Mouse (Mus musculus) hindbrain, embryonic 10.5 days (tissue): Measurements from ENCODE around the gene Ksr1. TPM values are rescaled to one million over a fixed set of nuclear protein-coding genes. Genes with fewer than 3 reads are reported as not detected.

Experiments
- DNase-seq: peaks from one replicate; pipeline ENCODE4 v3.0.0-alpha.2; 2017; ENCODE audit warnings: low spot score
- H3K27ac ChIP-seq: fragments of 300-500 bp; sonication (generic); 2 replicates; pipeline ENCODE4 v1.5.1; 2016; ENCODE audit warnings: mild to moderate bottlenecking, moderate library complexity
- H3K27me3 ChIP-seq: fragments of 300-500 bp; sonication (generic); 2 replicates; pipeline ENCODE4 v1.6.1; 2016; ENCODE audit warnings: mild to moderate bottlenecking; ENCODE audit not compliant: poor library complexity, insufficient read depth, severe bottlenecking
- H3K36me3 ChIP-seq: fragments of 300-500 bp; sonication (generic); 2 replicates; pipeline ENCODE4 v1.6.1; 2016; ENCODE audit warnings: mild to moderate bottlenecking, moderate library complexity
- H3K4me1 ChIP-seq: fragments of 300-500 bp; sonication (generic); replicated peaks from 2 replicates; pipeline ENCODE4 v1.6.1; 2016; ENCODE audit warnings: mild to moderate bottlenecking
- H3K4me3 ChIP-seq: fragments of 300-500 bp; sonication (generic); 2 replicates; pipeline ENCODE4 v1.5.1; 2016; ENCODE audit warnings: mild to moderate bottlenecking, moderate library complexity
- H3K9me3 ChIP-seq: fragments of 300-500 bp; sonication (generic); 2 replicates; pipeline ENCODE4 v1.6.1; 2016; ENCODE audit warnings: mild to moderate bottlenecking, moderate library complexity
- WGBS: fragments of 180-500 bp; shearing (Covaris S2); methylation state at CpG from one replicate; pipeline ENCODE4 v1.1.7; 2016; 5-methylcytosine and 5-hydroxymethylcytosine counted together
- polyA plus RNA-seq: library from polyadenylated mRNA; unstranded; fragments of >200 nt; fragmentation: Nextera tagmentation; extraction: Ambion mirVana; gene quantifications from 2 replicates; pipeline ENCODE4 v1.2.1, GENCODE M21; 2016

Gene Ksr1
- polyA plus RNA-seq, 1 experiment from 2014 or later, result 5.2 TPM

GRCm38 (mm10) chr11:79054161-79055152, 91.8 kb downstream of the Ksr1 start:
- Histone ChIP-seq H3K27me3 (no peaks in the 10 kb centered on the region), H3K9me3 (peaks cover 3% of the 10 kb centered on the region; the same call in 1 of the 2 replicates), H3K4me3 (no peak overlapping the region), H3K4me1 (peaks cover 57% of the 10 kb centered on the region), H3K27ac (peak overlapping the region; percentile 82), H3K36me3 (peaks cover under 1% of the 10 kb centered on the region)
- 85% methylated on average over 9 of the region's 9 CpGs for WGBS
- DNase-seq, result no peak

DNA sequence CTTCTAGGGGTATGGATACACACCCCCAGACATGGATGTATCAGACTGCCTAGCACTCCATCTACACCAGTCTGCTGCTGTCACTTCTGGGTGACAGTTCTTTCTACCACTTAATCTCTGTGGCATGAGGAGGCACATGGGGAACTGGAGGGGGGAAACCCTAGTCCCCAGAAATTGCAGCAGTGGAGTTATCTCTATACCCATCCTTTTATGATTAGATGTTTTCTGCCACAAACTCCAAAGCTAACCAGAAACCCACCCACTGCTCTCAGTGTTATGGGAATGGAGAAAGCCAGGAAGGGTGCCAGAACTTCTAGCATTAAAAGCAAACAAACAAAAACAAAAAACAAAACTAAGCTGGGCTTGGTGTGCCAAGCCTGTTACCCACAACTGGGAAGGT, 92.8 kb downstream of the Ksr1 start:
- no peak overlapping the region for H3K4me3 ChIP-seq
- peak overlapping the region; percentile 57; the same call in 1 of the 2 replicates for H3K27ac ChIP-seq
- peaks cover 8% of the 10 kb centered on the region; the same call in 1 of the 2 replicates for H3K9me3 ChIP-seq
- H3K36me3 ChIP-seq, result peaks cover 6% of the 10 kb centered on the region
- DNase-seq, result no peak
- H3K4me1 ChIP-seq, result peaks cover 55% of the 10 kb centered on the region
- no peaks in the 10 kb centered on the region for H3K27me3 ChIP-seq

- Histone ChIP-seq H3K4me1 (peaks cover 53% of the 10 kb centered on the region), H3K9me3 (peaks cover 8% of the 10 kb centered on the region; the same call in 1 of the 2 replicates), H3K36me3 (peaks cover 6% of the 10 kb centered on the region), H3K4me3 (no peak overlapping the region), H3K27me3 (no peaks in the 10 kb centered on the region), H3K27ac (peak overlapping the region; percentile 59)
- DNase-seq, result no peak
- 77% methylated on average over 6 of the region's 6 CpGs for WGBS
These were observed 93.4 kb downstream of the Ksr1 start for GRCm38 (mm10) chr11:79052769-79053168.

GRCm38 (mm10) chr11:79051522-79051921, 94.7 kb downstream of the Ksr1 start:
- H3K27ac ChIP-seq, result peak overlapping the region; percentile 29; the same call in 1 of the 2 replicates
- H3K4me1 ChIP-seq, result peaks cover 52% of the 10 kb centered on the region
- DNase-seq, result no peak
- peaks cover 6% of the 10 kb centered on the region for H3K36me3 ChIP-seq
- H3K27me3 ChIP-seq, result no peaks in the 10 kb centered on the region
- H3K9me3 ChIP-seq, result peaks cover 8% of the 10 kb centered on the region; the same call in 1 of the 2 replicates
- 94% methylated on average over 9 of the region's 9 CpGs for WGBS
- H3K4me3 ChIP-seq, result no peak overlapping the region

DNA sequence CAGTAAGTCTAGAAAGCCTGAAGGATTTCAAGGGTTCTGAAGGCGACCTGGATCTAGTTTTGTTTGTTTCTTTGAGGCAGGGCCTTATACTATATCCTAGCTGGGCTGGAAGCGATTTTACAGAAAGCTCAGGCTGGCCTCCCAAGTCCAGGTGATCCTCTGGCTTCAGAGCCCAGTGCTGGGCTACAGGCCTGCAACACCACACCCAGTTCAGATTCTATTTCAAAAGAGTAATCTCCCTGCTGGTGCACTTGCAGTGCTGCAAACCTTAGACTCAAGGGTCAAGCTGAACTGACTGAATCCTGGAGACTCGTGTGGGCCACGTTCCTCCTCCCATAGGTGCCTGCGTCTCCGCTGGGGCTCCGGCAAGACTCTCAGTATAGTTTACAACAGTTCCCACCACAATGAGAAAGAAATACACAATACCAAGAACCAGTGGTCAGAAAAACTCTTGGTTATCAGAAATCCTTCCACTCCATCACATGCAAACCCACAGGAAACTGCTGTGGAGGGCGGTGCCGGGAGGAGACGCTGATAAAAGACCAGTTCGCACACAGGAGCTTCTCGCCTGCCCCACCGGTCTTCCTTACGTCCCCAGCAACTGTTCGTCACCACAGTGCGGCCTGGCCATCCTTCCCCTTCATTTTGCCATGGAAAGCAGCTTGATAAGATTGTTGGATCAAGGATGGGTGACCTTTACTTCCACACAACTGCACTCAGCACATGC, 95.3 kb downstream of the Ksr1 start:
- peak overlapping the region; percentile 29; the same call in 1 of the 2 replicates for H3K27ac ChIP-seq
- 92% methylated on average over 16 of the region's 16 CpGs for WGBS

DNA sequence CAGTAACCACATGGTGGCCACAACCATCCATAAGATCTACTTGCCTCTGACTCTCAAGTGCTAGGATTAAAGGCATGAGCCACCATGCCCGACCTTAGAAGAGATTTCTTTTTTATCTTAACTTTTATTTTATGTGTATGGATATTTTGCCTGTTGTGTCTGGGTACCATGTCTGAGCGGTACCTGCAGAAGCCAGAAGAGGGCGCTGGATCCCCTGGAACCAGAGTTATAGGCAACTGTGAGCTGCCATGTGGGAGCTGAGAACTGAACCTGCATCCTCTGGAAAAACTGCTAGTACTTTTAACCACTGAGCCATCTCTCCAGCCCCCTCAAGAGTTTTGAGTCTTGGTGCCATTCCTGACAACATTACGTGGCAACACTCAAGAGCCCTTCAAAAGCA, 97.3 kb downstream of the Ksr1 start:
- Histone ChIP-seq H3K4me3 (no peak overlapping the region), H3K27ac (no peak overlapping the region), H3K27me3 (no peaks in the 10 kb centered on the region), H3K9me3 (peaks cover 8% of the 10 kb centered on the region; the same call in 1 of the 2 replicates), H3K4me1 (peaks cover 46% of the 10 kb centered on the region), H3K36me3 (peaks cover 22% of the 10 kb centered on the region)
- 80% methylated on average over 4 of the region's 4 CpGs for WGBS
- no peak for DNase-seq

More for the DNA sequence above, 95.3 kb downstream of the Ksr1 start:
- H3K4me3 ChIP-seq, result no peak overlapping the region
- H3K9me3 ChIP-seq, result peaks cover 8% of the 10 kb centered on the region; the same call in 1 of the 2 replicates
- peaks cover 6% of the 10 kb centered on the region for H3K36me3 ChIP-seq
- H3K27me3 ChIP-seq, result no peaks in the 10 kb centered on the region
- H3K4me1 ChIP-seq, result peaks cover 53% of the 10 kb centered on the region
- no peak for DNase-seq

DNA sequence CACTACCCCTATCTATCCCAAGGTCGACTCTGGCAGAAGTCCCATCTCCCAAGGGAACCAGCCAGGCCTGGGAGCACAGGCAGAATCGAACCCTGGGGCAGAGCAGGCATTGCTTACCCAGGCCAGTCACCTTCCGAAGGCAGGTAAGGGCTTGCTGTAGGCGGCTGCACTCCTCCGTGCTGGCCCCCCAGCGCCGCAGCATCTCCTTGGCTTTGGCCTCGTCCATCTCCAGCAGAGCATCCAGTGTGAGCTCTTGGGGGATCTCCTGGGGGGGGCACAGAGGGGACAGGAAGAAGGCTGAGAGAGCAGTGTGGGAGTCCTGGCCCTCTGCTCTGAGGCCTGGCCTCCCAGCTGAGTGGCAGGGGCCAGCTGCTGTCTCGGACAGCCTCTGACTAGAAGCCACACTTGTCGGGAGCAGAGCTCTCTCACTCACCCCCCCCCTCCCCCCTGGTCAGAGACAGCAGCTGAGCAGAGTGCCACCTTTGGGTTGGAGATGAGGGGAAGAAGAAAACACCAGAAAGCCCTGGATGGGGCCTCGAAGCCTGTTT, 99.0 kb downstream of the Ksr1 start:
- H3K4me3 ChIP-seq, result no peak overlapping the region
- DNase-seq, result no peak
- peak overlapping the region; percentile 81 for H3K27ac ChIP-seq
- peaks cover 8% of the 10 kb centered on the region; the same call in 1 of the 2 replicates for H3K9me3 ChIP-seq
- H3K36me3 ChIP-seq, result peaks cover 37% of the 10 kb centered on the region
- WGBS, result 65% methylated on average over 11 of the region's 11 CpGs
- H3K4me1 ChIP-seq, result peaks cover 39% of the 10 kb centered on the region
- H3K27me3 ChIP-seq, result no peaks in the 10 kb centered on the region

DNA sequence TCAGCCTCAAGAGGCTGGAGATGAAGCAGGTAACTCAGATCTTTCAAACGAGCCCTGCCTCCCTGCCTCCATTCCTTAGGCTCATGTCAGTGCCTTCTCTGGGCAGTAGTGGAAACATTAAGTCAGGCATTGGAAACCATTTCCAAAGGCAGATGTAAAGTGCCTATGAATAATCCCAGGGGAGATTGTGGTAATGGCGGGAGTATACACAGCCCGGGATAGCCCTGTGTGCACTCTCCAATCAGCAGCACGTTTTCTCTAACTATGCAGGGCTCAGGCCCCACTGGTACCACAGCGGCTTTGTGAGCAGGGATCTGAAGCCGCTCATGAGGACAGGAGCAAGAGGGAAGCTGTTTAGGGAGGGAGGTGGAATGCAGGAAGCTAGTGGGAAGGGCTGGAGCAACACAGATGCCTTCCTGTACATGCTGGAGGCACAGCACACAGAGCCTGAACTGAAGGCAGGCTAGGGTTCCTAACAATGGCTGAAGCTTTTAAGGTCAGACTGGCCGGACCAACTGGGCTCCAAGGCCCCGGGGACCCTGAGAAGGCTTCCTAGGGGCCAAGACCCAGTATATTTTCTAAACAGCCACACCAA, 99.5 kb downstream of the Ksr1 start:
- DNase-seq, result no peak
- 56% methylated on average over 8 of the region's 8 CpGs for WGBS
- H3K4me3 ChIP-seq, result no peak overlapping the region
- H3K4me1 ChIP-seq, result peaks cover 45% of the 10 kb centered on the region
- H3K9me3 ChIP-seq, result peaks cover 8% of the 10 kb centered on the region; the same call in 1 of the 2 replicates
- H3K27me3 ChIP-seq, result no peaks in the 10 kb centered on the region
- H3K27ac ChIP-seq, result peak overlapping the region; percentile 81
- peaks cover 40% of the 10 kb centered on the region for H3K36me3 ChIP-seq

DNA sequence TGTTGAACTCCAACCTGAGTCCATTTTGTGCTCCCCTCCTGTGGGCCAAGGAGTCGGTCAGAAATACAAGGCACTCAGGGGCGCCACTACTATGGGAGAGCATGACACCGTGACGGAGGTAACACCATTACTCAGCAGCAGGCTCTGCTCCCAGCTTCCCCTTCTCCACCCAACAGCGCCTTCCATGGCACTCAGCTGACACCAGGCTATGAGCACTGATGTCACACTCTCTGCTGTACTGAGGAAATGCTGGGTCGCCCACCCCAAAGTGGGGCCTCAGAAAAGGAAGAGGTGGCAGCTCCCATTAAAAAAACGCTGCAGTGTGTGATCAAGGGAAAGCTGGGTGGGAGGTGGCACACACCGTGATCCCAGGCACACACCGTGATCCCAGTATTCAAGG, 101.0 kb downstream of the Ksr1 start:
- Histone ChIP-seq H3K36me3 (peaks cover 53% of the 10 kb centered on the region), H3K27me3 (no peaks in the 10 kb centered on the region), H3K4me3 (no peak overlapping the region), H3K9me3 (peaks cover 8% of the 10 kb centered on the region; the same call in 1 of the 2 replicates), H3K4me1 (peaks cover 51% of the 10 kb centered on the region), H3K27ac (peak overlapping the region; percentile 81; the same call in 1 of the 2 replicates)
- WGBS, result 90% methylated on average over 9 of the region's 9 CpGs
- no peak for DNase-seq

DNA sequence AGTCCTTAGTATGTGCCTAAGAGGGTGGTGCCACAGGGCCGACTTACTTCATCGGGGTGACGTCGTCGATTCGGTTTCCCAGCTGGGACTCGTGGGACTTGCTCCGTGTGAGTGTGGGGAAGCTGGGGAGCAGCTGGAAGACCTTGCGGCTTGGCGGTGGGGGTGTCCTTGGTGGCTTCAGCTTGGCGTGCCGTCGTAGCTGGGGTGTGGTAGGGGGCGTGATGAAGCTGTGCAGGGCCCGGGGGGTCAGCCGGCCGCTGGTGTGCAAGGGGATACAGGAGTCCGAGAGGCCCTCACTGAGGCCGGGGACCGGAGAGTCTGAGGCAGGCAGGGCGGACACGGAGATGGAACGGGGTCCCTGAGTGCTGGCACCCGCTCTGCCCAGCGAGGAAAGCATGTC, 101.4 kb downstream of the Ksr1 start:
- no peak for DNase-seq
- peaks cover 55% of the 10 kb centered on the region for H3K36me3 ChIP-seq
- H3K9me3 ChIP-seq, result peaks cover 8% of the 10 kb centered on the region; the same call in 1 of the 2 replicates
- H3K27me3 ChIP-seq, result no peaks in the 10 kb centered on the region
- WGBS, result 96% methylated on average over 25 of the region's 25 CpGs
- H3K4me1 ChIP-seq, result peaks cover 51% of the 10 kb centered on the region
- H3K27ac ChIP-seq, result no peak overlapping the region
- H3K4me3 ChIP-seq, result no peak overlapping the region

GRCm38 (mm10) chr11:79041908-79042430, 104.2 kb downstream of the Ksr1 start:
- H3K36me3 ChIP-seq, result peaks cover 54% of the 10 kb centered on the region
- no peak for DNase-seq
- H3K4me1 ChIP-seq, result peaks cover 52% of the 10 kb centered on the region
- H3K27me3 ChIP-seq, result no peaks in the 10 kb centered on the region
- no peaks in the 10 kb centered on the region for H3K9me3 ChIP-seq
- WGBS, result 43% methylated on average over 14 of the region's 14 CpGs
- no peak overlapping the region for H3K4me3 ChIP-seq
- peak overlapping the region; percentile 84 for H3K27ac ChIP-seq

DNA sequence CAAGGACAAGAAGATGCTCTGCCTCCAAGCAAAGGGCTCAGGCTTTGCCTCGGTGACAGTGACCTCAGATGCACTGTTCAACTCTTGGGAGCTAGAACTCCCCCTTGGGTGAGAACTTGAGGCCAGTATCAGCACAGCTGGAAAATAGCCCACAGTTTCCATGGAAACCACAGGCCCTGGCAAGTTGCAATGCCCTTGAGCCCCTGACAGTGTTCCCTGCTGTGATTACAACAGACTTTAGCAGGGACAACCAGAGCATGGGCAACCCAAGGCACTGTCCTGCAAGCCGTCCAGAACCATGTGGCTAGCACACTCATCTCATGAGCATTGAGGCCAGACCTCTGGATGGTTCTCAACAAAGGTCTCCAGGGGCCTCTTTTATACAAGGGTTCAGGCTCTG, 106.7 kb downstream of the Ksr1 start:
- DNase-seq, result no peak
- H3K9me3 ChIP-seq, result no peaks in the 10 kb centered on the region
- H3K27ac ChIP-seq, result no peak overlapping the region
- H3K27me3 ChIP-seq, result no peaks in the 10 kb centered on the region
- H3K4me3 ChIP-seq, result no peak overlapping the region
- H3K36me3 ChIP-seq, result peaks cover 43% of the 10 kb centered on the region
- peaks cover 32% of the 10 kb centered on the region for H3K4me1 ChIP-seq
- 53% methylated on average over 2 of the region's 2 CpGs for WGBS
